Mouse (Mus musculus) adrenal gland, postnatal 4 days (tissue): ENCODE measurements around the gene Khk. TPM values are rescaled to one million over a fixed set of nuclear protein-coding genes. Genes with fewer than 3 reads are reported as not detected.

Experiments
- DNase-seq, 2 experiments: peaks; one replicate each; pipeline ENCODE4 v3.0.0; 2021 to 2022; ENCODE audit warnings: low spot score in 2 of 2, mixed read lengths in 2 of 2
- total RNA-seq, 2 experiments: library from RNA; stranded (reverse); gene quantifications; 2 replicates each; pipeline ENCODE4 v1.2.3; 2021

Khk gene
- total RNA-seq, 2 experiments from 2014 or later: 57.2 to 64.8 TPM

DNA sequence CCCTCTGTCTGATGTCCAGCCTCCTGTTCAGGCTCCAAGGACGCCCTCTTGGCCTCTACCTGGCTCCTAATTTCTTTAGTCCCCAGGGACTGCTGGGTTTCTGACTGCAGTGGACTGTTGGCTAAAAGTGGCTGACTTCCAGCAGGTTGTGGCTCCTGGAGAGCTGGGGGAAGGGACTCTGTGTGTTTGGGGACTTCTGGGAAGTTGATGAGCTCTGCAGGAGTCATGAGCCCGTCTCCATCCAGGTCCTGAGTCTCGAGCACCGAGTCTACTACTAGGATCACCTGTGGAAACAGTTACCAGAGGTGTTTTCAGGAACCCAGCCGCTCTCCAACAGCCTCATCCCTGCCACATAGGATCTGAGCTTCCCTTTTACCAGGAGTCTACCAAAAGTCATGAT lies 12.5 kb downstream of the Khk start:
- DNase-seq: no peak

- DNase-seq: no peak
These were observed 13.7 kb downstream of the Khk start for GRCm38 (mm10) chr5:30934725-30935461.

DNA sequence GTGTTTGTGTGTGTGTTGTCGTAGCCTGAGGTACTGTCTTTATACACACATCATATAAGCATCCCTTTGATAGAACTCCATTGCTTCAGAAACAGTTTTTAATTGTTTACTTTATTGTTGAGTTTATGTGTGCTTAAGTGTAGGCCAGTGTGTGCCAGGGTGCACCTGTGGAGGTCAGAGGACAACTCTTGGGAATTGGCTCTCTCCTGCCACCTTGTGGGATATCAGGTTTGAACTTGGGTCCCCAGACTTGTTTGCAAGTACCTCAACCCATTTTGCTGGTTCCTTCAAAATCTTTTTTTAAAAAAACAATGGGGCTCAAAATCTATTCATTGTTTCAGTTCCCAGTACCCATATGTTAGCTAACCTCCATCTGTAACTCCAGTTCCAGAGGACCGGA lies 21.8 kb downstream of the Khk start:
- DNase-seq: no peak

GRCm38 (mm10) chr5:30944344-30944743 lies 23.1 kb downstream of the Khk start:
- no peak for DNase-seq

GRCm38 (mm10) chr5:30944956-30945781 lies 23.9 kb downstream of the Khk start, which contains the start of gene Cgref1:
Gene Cgref1, minus strand, starts transcription at chr5:30945591.
- no peak for DNase-seq

- no peak for DNase-seq
These were observed 27.4 kb downstream of the Khk start for GRCm38 (mm10) chr5:30948620-30949019.

GRCm38 (mm10) chr5:30949654-30950326 lies 28.6 kb downstream of the Khk start:
- DNase-seq: peak; percentile 72 to 83

- no peak for DNase-seq
These were observed 29.2 kb downstream of the Khk start for GRCm38 (mm10) chr5:30950451-30950850.

DNA sequence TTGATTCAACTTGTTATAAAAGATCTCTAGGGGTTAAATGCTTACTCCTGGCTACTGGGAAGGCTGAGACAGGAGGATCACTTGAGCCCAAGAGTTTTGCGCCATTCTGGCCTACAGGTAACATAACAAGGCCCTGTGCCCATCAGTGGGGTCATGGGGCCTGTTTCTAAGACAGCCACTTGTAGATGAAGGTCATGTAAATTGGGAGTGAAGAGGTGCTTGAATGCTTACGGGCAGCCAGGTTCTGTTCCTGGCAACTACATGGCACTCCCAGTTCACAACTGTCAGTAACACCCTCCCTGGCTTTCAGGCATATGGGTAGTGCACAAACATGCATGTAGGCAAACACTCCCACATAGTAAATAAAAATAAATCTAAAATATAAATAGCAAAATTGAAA lies 29.7 kb downstream of the Khk start:
- no peak for DNase-seq

DNA sequence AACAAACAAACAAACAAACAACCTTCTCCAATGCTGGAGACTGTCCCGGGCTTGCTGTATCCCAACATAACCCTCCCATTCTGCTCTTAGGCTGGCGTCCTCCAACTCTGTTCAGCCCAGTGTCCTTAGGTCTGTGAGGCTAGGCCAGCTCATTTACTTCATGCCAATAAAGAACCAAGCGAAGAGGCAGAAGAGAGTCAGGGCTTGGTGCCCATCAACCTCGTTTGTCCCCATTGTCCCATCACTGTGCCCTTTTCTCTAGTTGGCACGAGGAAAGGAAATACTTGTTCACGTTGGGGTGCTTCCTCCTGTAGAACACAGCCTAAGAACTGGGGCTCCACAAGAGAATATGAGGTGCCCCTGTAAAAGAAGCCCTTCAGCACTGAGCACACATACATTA lies 30.5 kb downstream of the Khk start:
- no peak for DNase-seq

DNA sequence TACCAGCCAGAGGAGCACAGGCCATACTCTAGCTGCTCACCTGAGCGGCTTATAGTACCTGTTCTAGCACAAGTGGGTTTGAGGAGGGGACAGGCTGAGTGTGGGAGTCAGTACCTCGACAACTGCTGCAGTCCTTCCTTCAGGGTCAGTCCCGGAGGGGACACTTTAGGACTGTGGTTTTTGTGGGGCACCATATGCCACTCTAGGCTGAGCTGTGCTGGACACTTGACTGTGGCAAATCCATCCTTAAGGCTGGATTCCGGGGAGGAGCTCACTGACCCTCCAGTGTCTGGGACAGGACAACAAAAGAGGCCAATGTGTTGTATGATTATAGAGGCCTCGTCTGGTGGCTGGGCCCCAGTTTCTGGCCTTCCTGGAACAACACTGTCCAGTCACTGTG lies 31.3 kb downstream of the Khk start:
- DNase-seq: no peak

- DNase-seq: no peak
These were observed 32.8 kb downstream of the Khk start for GRCm38 (mm10) chr5:30954065-30954464.

DNA sequence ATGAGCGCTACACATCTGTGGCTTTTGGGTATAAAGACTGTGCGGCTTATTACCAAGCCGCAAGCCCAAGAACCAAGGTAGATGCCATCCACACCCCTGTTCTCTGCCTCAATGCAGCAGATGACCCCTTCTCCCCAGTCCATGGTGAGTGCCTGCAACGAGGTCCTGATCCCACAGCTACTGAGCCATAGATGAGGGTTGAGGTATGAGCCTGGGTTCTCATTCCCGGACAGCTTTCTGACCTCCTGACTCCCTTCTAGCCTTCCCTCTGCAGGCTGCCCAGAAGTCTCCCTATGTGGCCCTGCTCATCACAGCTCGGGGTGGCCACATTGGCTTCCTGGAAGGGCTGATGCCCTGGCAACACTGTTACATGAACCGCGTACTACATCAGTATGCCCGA lies 33.3 kb downstream of the Khk start:
- no peak for DNase-seq

GRCm38 (mm10) chr5:30955751-30956150 lies 34.5 kb downstream of the Khk start:
- no peak for DNase-seq

- DNase-seq: no peak
These were observed 36.7 kb downstream of the Khk start for GRCm38 (mm10) chr5:30957891-30958290.

GRCm38 (mm10) chr5:30959198-30959854 lies 38.1 kb downstream of the Khk start:
- DNase-seq: no peak

DNA sequence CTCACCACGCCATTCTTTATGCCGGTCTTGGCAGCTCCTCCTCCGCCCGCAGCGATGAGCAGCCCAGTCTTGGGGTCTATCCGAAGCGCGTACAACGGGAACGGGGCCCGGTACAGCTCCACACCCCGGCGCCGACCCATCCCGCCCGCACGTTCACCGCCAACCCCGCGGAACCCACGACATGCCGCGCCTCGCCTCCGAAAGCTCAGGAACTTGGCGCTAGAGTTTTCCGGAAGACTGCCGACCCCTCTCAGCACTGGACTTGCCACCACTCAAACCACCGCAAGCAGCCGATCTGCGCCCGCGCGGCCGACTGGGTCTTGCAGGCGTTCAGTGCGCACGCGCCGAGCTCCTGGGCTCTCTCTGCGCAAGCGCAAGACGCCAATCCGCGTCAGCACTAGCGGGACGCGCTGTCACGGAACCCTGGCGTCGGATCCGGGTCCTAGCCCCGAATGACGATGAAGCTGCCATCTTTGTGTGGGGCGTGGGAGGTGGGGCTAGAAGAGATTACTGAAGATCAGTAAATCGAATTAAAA lies 38.8 kb downstream of the Khk start, which contains the start of gene Preb:
TSS of gene Preb (minus strand) at position 396 of the 536 bp plus-strand sequence.
- DNase-seq: peak; percentile 96 to 97

- no peak for DNase-seq
These were observed 39.6 kb downstream of the Khk start for GRCm38 (mm10) chr5:30960814-30961213.

DNA sequence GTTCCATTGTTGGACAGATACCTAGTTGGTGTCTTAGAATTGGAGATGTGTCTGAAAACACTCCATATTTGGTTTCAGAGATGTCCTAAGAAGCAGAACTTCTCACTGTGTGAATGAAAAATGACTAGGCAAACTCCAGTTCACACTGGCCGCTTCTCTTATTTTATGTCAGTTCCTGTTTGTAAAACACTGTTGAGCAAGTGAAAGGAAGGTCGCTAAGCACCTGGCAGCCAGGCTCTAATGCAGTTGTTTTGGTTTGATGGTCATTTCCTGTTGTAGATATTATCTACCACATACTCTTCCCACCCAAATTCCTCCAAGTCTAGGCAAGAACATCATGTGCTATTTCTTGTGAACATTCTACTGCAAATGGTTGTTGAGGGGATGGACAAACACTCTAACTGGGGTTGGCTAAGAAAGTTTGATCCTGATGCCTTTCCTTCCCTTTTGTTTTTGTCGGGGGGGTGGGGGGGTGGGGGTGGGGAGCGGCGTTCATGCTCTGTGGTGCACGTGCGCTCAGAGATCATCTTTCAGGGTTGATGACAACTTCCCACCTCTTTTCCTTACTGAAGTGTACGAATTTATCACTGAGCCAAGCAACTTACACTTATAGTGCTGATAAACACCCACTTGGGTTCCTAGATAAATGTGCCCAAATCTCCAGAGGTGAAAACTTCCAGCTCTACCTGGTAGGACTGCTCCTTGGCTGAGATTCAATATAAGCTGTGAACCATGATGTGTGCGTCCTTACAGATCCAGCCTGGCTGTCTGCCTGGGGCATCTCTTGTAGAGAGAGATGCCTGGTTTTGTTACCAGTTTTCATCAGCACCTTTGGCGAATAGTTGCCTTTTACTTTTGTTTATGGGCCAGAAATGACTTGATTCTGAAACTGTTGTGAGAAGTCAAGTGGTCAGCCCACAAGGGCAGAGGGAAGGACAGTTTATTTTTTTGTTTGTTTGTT lies 40.6 kb downstream of the Khk start:
- DNase-seq: no peak

DNA sequence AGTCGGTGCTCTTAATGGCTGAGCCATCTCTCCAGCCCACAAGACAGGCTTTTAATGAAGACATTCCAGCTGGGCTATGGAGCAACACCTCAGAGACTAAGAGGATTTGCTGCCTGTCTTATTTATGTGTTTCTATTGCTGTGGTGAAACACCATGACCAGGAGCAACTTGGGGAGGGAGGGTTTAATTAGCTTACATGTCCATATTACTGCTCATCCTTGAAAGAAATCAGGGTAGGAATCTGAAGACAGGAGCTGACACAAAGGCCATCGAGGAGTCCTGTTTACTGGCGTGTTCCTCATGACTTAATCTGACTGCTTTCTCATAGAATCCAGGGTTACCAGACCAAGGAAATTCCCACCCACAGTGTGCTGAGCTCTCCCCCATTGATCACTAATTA lies 42.7 kb downstream of the Khk start:
- no peak for DNase-seq
